Mouse (Mus musculus): Measurements from ENCODE around the gene Cdh1.

DNA sequence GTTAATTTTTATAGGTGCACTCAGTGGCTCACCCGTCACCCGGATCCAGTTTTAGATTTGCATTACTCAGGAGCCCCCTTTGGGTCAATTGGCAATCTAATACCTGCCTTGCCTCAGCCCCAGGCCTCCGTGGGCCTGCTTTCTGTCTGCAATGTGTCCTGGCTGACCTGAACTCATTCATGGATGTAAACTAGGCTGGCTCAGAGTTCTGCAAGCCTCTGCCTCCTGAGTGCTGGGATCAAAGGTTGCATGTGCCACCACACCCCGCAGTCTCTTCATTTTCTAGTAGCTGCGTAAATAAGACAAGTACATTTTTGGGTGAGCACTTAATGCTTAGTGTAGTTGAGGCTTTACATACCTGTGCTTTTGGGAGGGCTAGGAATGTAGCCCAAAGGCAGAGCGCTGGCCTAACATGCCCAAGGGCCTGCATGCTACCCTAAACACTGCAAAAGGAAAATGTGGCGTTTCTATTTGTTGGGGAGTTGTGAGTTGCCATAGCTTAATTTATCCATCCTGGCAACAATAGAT, 35.7 kb downstream of the Cdh1 start:
- TF ChIP-seq CHD2 (IDR thresholded peaks at IDR 0.05; ENCODE audit: low read depth, low read length) (no peak), HCFC1 (IDR thresholded peaks at IDR 0.05; ENCODE audit: borderline replicate concordance, insufficient read depth, low read length) (no peak), MAFK (IDR thresholded peaks at IDR 0.05; ENCODE audit: insufficient read depth, low read depth, low read length) (no peak), ZC3H11A (IDR thresholded peaks at IDR 0.05; ENCODE audit: borderline replicate concordance, low read depth, low read length) (no peak)
